Mouse (Mus musculus) myocyte (in vitro differentiated cells): ENCODE measurements around the gene Ppp6c.

Experiments
- CEBPB ChIP-seq: IDR thresholded peaks from 2 replicates; pipeline ENCODE4 v1.6.1; 2011; ENCODE audit warnings: mild to moderate bottlenecking, moderate library complexity; ENCODE audit not compliant: poor library complexity, insufficient read depth, severe bottlenecking
- E2F4 ChIP-seq: IDR thresholded peaks from one replicate; pipeline ENCODE4 v1.6.1; 2011; ENCODE audit warnings: mild to moderate bottlenecking, control low read depth, moderate library complexity; ENCODE audit not compliant: insufficient read depth
- MYOG ChIP-seq, 3 experiments: IDR thresholded peaks; one replicate each; pipeline ENCODE4 v1.6.1; 2011; ENCODE audit warnings: control low read depth in 2 of 3, low read depth in 2 of 3, mild to moderate bottlenecking in 2 of 3; ENCODE audit not compliant: insufficient read length in 2 of 3, control insufficient read depth in 1 of 3, insufficient read depth in 1 of 3
- POLR2A ChIP-seq: IDR thresholded peaks from one replicate; pipeline ENCODE4 v1.6.1; 2011; ENCODE audit warnings: low read depth, mild to moderate bottlenecking, control low read depth, moderate library complexity; ENCODE audit not compliant: insufficient read length
- TCF12 ChIP-seq: IDR thresholded peaks from one replicate; pipeline ENCODE4 v1.6.1; 2011; ENCODE audit warnings: mild to moderate bottlenecking, control low read depth; ENCODE audit not compliant: poor library complexity, insufficient read depth, severe bottlenecking
- USF1 ChIP-seq: IDR thresholded peaks from one replicate; pipeline ENCODE4 v1.6.1; 2011; ENCODE audit warnings: low read depth, mild to moderate bottlenecking, control low read depth, moderate library complexity

DNA sequence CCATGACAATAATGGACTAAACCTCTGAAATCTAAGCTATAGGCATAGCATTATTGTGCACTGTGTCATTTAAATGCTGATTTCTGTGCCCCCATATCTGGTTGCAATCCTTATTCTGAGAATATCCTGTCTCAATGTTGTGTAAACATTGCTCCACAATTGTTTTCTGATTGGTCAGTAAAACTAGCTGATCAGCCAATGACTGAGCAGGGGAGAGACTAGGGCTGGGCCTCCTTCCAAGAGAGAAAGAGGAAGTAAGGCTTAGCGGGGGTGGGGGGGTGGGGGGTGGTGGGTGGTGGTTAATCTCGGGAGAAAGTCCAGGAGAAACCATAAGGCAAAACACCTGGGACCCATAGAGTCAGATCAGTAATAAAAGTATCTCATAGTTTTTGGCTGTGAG is 78.2 kb downstream of the Ppp6c start:
- TF ChIP-seq POLR2A (no peak), USF1 (no peak), MYOG (IDR thresholded peaks at IDR 0.05; ENCODE audit: control insufficient read depth in 1 of 3, insufficient read depth in 1 of 3, insufficient read length in 2 of 3, low read depth in 2 of 3) (no peak), E2F4 (no peak), TCF12 (no peak), CEBPB (no peak)
